Mouse (Mus musculus): ENCODE data around the gene Dhcr7. TPM values are rescaled to one million over a fixed set of nuclear protein-coding genes. Genes with fewer than 3 reads are reported as not detected.

Gene Dhcr7
- polyA plus RNA-seq, 1 experiment = 107 TPM

DNA sequence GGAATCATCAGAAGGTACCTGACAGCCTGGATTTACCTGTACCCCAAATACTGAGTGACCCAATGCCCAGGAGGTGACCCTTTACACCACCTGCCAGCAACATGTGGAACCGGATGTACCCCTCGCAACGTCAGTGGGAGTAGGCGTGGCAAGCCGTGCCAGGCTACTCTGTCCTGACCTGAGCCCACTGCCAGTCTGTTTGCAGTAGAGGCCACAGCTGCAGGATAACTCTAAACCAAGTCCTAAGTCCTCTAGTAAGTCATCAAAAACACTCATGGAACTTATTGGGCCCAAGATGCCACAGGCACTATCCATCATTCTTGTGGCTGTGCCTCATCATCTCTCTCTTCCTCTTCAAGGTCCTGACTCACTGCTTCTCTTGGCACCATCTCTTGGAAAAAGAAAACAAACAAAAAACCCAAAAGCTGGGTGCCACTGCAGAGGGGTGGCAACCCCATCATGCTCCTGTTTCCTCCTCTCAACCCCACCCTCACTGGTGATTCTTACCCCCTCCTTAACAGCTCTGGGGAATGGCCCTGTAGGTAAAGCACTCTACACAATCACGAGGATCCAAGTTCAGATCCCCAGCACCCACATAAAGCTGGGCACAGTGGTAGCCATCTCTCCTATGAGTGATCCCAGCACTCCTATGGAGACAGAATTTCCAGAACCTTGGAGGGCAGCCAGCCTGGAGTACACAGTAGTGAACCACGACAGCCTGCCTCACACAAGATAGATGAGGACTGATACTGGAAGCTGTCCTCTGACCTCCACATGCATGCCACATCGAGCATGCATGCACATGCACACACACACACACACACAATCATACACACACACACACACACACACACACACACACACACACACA is 21.5 kb upstream of the Dhcr7 start:
- Histone ChIP-seq H3K36me3 (ENCODE audit: control insufficient read depth, insufficient read depth) (peaks cover 16% of the 10 kb centered on the region), H3K4me3 (no peak overlapping the region), H3ac (ENCODE audit: control insufficient read depth, insufficient read length) (no peak overlapping the region), H3K27me3 (ENCODE audit: control insufficient read depth, insufficient read depth, insufficient read length) (no peaks in the 10 kb centered on the region), H3K4me2 (ENCODE audit: low read depth) (peak overlapping the region; percentile 50), H3K79me2 (ENCODE audit: control insufficient read depth, insufficient read depth) (no peaks in the 10 kb centered on the region)
- TF ChIP-seq SRF (IDR thresholded peaks at IDR 0.05; ENCODE audit: control insufficient read depth, insufficient read length, low read depth) = no peak
- peak in 2 of 3 experiments; percentile 10 to 73 for TF ChIP-seq MYOD1 (IDR thresholded peaks at IDR 0.05; ENCODE audit: control insufficient read depth in 1 of 3, insufficient read length in 2 of 3, low read depth in 2 of 3)

DNA sequence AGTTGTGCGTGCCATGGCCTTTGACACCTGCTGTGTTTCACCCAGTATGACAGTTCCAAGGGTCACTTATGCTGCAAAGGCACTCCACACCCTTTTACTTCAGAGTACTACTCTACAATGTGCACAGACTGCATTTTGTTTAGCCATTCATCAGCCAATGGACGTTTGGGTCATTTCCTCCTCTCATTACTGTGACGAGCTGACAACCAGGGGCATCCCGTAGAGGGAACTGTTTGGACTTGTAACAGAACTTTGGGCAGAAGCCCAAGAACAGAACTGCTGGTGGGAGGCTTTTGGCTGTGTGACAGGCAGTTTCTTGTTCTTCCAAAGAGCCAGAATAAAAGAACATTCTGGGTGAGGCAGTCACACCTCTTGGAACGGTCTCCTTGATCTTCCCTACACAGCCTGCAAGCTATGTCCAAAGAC is 17.7 kb upstream of the Dhcr7 start:
- Histone ChIP-seq H3K4me3 (no peak overlapping the region), H3K79me2 (ENCODE audit: control insufficient read depth, insufficient read depth) (no peaks in the 10 kb centered on the region), H3K4me2 (ENCODE audit: low read depth) (no peak overlapping the region), H3K36me3 (ENCODE audit: control insufficient read depth, insufficient read depth) (peaks cover 19% of the 10 kb centered on the region), H3ac (ENCODE audit: control insufficient read depth, insufficient read length) (no peak overlapping the region), H3K27me3 (ENCODE audit: control insufficient read depth, insufficient read depth, insufficient read length) (no peaks in the 10 kb centered on the region)
- no peak for TF ChIP-seq SRF (IDR thresholded peaks at IDR 0.05; ENCODE audit: control insufficient read depth, insufficient read length, low read depth)
- no peak for TF ChIP-seq TCF12 (IDR thresholded peaks at IDR 0.05; ENCODE audit: insufficient read depth, poor library complexity, severe bottlenecking)
- TF ChIP-seq CEBPB (IDR thresholded peaks at IDR 0.05; ENCODE audit: insufficient read depth, poor library complexity, severe bottlenecking) = no peak
- no peak for TF ChIP-seq TCF3 (IDR thresholded peaks at IDR 0.05; ENCODE audit: insufficient read length, low read depth)

DNA sequence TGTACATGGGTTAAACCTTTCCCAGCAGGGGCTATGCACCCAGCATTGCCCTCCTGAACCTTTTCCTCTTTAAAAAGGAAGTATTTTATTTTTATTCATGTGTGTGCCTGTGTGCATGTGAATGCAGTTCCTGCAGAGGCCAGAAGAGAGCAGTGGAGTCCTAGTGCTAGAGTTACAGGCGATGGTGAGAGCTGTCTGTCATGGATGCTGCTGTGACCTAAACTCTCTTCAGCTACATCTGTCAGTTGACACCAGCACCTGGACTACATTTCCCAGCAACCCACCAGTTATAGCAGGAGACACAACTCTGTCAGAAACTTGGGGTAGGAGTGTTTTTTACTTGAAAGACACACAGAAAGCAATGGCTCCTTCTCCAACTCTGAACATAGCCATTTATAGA is 14.0 kb upstream of the Dhcr7 start:
- no peaks in the 10 kb centered on the region for H3K79me2 ChIP-seq (ENCODE audit: control insufficient read depth, insufficient read depth)
- peaks cover 5% of the 10 kb centered on the region for H3K36me3 ChIP-seq (ENCODE audit: control insufficient read depth, insufficient read depth)
- TF ChIP-seq E2F4 (IDR thresholded peaks at IDR 0.05; ENCODE audit: insufficient read depth) (no peak), MAX (IDR thresholded peaks at IDR 0.05; ENCODE audit: low read depth) (no peak), SRF (IDR thresholded peaks at IDR 0.05; ENCODE audit: control insufficient read depth, insufficient read length, low read depth) (no peak), TCF12 (IDR thresholded peaks at IDR 0.05; ENCODE audit: insufficient read depth, poor library complexity, severe bottlenecking) (no peak), POLR2A (IDR thresholded peaks at IDR 0.05; ENCODE audit: insufficient read length, low read depth) (no peak), REST (IDR thresholded peaks at IDR 0.05; ENCODE audit: insufficient read depth, insufficient read length) (no peak)
- no peak overlapping the region for H3K4me2 ChIP-seq (ENCODE audit: low read depth)
- no peak overlapping the region for H3ac ChIP-seq (ENCODE audit: control insufficient read depth, insufficient read length)
- H3K4me3 ChIP-seq = no peak overlapping the region
- H3K27me3 ChIP-seq (ENCODE audit: control insufficient read depth, insufficient read depth, insufficient read length) = no peaks in the 10 kb centered on the region

DNA sequence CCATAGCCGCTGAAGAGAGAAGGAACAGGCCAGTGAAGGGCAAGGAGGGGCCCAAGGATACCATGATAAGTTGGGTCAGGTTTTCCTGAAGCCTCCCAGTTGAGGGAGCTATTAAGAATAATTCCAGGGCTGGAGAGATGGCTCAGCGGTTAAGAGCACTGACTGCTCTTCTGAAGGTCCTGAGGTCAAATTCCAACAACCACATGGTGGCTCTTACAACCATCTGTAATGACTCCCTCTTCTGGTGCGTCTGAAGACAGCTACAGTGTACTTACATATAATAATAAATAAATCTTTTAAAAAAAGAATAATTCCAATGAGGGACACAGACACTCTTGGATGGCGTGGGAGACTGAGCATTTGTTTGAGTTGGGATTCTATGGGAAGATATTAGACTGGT is 3.7 kb upstream of the Dhcr7 start:
- TF ChIP-seq MYOG (IDR thresholded peaks at IDR 0.05; ENCODE audit: control insufficient read depth in 1 of 3, insufficient read depth in 1 of 3, insufficient read length in 2 of 3, low read depth in 2 of 3) (no peak), TCF12 (IDR thresholded peaks at IDR 0.05; ENCODE audit: insufficient read depth, poor library complexity, severe bottlenecking) (no peak), USF1 (IDR thresholded peaks at IDR 0.05; ENCODE audit: low read depth) (no peak), REST (IDR thresholded peaks at IDR 0.05; ENCODE audit: insufficient read depth, insufficient read length) (no peak), SRF (IDR thresholded peaks at IDR 0.05; ENCODE audit: control insufficient read depth, insufficient read length, low read depth) (no peak), MYOD1 (IDR thresholded peaks at IDR 0.05; ENCODE audit: control insufficient read depth in 1 of 3, insufficient read length in 2 of 3, low read depth in 2 of 3) (no peak), MAX (IDR thresholded peaks at IDR 0.05; ENCODE audit: low read depth) (no peak), POLR2A (IDR thresholded peaks at IDR 0.05; ENCODE audit: insufficient read length, low read depth) (no peak), E2F4 (IDR thresholded peaks at IDR 0.05; ENCODE audit: insufficient read depth) (no peak)

DNA sequence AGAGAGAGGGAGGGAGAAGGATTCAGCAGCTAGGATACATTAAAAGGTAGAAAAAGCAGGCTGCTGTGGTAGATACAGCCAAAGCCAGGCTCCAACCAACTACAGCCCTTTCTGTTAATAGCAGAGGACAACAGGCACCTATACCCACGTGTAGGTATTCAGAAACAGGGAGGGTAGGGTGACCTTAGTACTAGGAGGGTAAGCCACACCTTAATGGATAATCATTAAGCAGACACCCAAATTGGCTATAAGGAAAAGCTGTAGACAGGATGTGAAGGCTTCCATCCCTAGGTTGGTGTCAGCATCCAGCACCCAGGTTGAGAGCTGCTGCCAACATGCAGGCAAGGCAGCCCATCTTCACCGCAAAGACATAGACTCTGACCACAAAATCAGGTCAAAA is 1.7 kb upstream of the Dhcr7 start:
- no peak overlapping the region for H3K4me3 ChIP-seq
- no peaks in the 10 kb centered on the region for H3K27me3 ChIP-seq (ENCODE audit: control insufficient read depth, insufficient read depth, insufficient read length)
- no peaks in the 10 kb centered on the region for H3K36me3 ChIP-seq (ENCODE audit: control insufficient read depth, insufficient read depth)
- H3K79me2 ChIP-seq (ENCODE audit: control insufficient read depth, insufficient read depth) = peaks cover 10% of the 10 kb centered on the region
- no peak overlapping the region for H3ac ChIP-seq (ENCODE audit: control insufficient read depth, insufficient read length)
- no peak for TF ChIP-seq TCF3 (IDR thresholded peaks at IDR 0.05; ENCODE audit: insufficient read length, low read depth)
- no peak for TF ChIP-seq TCF12 (IDR thresholded peaks at IDR 0.05; ENCODE audit: insufficient read depth, poor library complexity, severe bottlenecking)
- TF ChIP-seq CEBPB (IDR thresholded peaks at IDR 0.05; ENCODE audit: insufficient read depth, poor library complexity, severe bottlenecking) = no peak
- TF ChIP-seq MYOG (IDR thresholded peaks at IDR 0.05; ENCODE audit: control insufficient read depth in 1 of 3, insufficient read depth in 1 of 3, insufficient read length in 2 of 3, low read depth in 2 of 3) = no peak
- TF ChIP-seq SRF (IDR thresholded peaks at IDR 0.05; ENCODE audit: control insufficient read depth, insufficient read length, low read depth) = no peak
- no peak overlapping the region for H3K4me2 ChIP-seq (ENCODE audit: low read depth)

More for the DNA sequence above, 3.7 kb upstream of the Dhcr7 start:
- Histone ChIP-seq H3ac (ENCODE audit: control insufficient read depth, insufficient read length) (no peak overlapping the region), H3K4me3 (no peak overlapping the region), H3K27me3 (ENCODE audit: control insufficient read depth, insufficient read depth, insufficient read length) (no peaks in the 10 kb centered on the region), H3K4me2 (ENCODE audit: low read depth) (no peak overlapping the region), H3K79me2 (ENCODE audit: control insufficient read depth, insufficient read depth) (peaks cover 10% of the 10 kb centered on the region), H3K36me3 (ENCODE audit: control insufficient read depth, insufficient read depth) (peaks cover 11% of the 10 kb centered on the region)

All from myocyte (in vitro differentiated cells).